Mouse (Mus musculus) C2C12 (cell line): ENCODE measurements around the gene Sh2d1a. TPM values are rescaled to one million over a fixed set of nuclear protein-coding genes. Genes with fewer than 3 reads are reported as not detected.

Experiments used
- H3K27me3 ChIP-seq: one replicate; pipeline ENCODE4 v1.6.1; 2011; ENCODE audit not compliant: control insufficient read depth, insufficient read depth, insufficient read length
- H3K36me3 ChIP-seq: one replicate; pipeline ENCODE4 v1.6.1; 2011; ENCODE audit not compliant: control insufficient read depth, insufficient read depth
- H3K4me3 ChIP-seq: one replicate; pipeline ENCODE4 v1.5.1; 2011; ENCODE audit warnings: mild to moderate bottlenecking, control low read depth; ENCODE audit not compliant: poor library complexity, insufficient read depth, severe bottlenecking
- H3K79me2 ChIP-seq: one replicate; pipeline ENCODE4 v1.6.1; 2011; ENCODE audit not compliant: control insufficient read depth, insufficient read depth
- H3K79me3 ChIP-seq: one replicate; pipeline ENCODE4 v1.6.1; 2011; ENCODE audit warnings: low read depth, control low read depth
- H3ac ChIP-seq: one replicate; pipeline ENCODE3; 2011; ENCODE audit warnings: low read depth; ENCODE audit not compliant: control insufficient read depth, insufficient read length
- CEBPB ChIP-seq: IDR thresholded peaks from one replicate; pipeline ENCODE4 v1.6.1; 2011; ENCODE audit warnings: low read depth, mild to moderate bottlenecking, control low read depth, moderate library complexity
- CTCF ChIP-seq: IDR thresholded peaks from one replicate; pipeline ENCODE4 v1.5.1; 2011; ENCODE audit not compliant: control insufficient read depth, insufficient read depth, insufficient read length
- FOSL1 ChIP-seq: IDR thresholded peaks from one replicate; pipeline ENCODE4 v1.8.0; 2011; ENCODE audit warnings: mild to moderate bottlenecking, low read length; ENCODE audit not compliant: poor library complexity, insufficient read depth, severe bottlenecking
- MAX ChIP-seq: IDR thresholded peaks from one replicate; pipeline ENCODE4 v1.6.1; 2011; ENCODE audit warnings: mild to moderate bottlenecking, control low read depth
- MYOD1 ChIP-seq: IDR thresholded peaks from one replicate; pipeline ENCODE4 v1.6.1; 2011; ENCODE audit warnings: low read depth; ENCODE audit not compliant: control insufficient read depth, insufficient read length
- MYOG ChIP-seq: IDR thresholded peaks from one replicate; pipeline ENCODE4 v1.6.1; 2011; ENCODE audit not compliant: control insufficient read depth, insufficient read length; ENCODE audit errors: extremely low read depth
- USF1 ChIP-seq: IDR thresholded peaks from one replicate; pipeline ENCODE4 v1.6.1; 2011; ENCODE audit warnings: low read depth, mild to moderate bottlenecking, control low read depth, moderate library complexity
- polyA plus RNA-seq: library from polyadenylated mRNA; unstranded; fragments of >200 nt; fragmentation: generic; extraction: Trizol; gene quantifications from one replicate; pipeline ENCODE4 v1.2.1, GENCODE M21; 2012; ENCODE audit warnings: missing spikeins

The Sh2d1a gene
- polyA plus RNA-seq, 1 experiment = not detected

DNA sequence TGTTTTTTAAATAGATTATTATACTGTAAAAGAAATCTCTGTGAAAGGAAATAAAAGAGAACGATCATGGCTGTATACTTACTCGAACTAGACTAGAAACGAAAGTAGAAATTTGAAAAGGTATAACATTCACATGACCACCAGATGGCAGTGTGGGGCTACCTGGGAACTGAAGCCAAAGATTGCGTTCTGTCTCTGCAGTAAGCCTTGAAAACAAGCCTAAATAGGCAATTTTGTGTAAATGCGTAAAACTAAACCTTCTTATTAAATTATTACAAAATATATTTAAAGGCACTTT, 38.5 kb downstream of the Sh2d1a start:
- no peaks in the 10 kb centered on the region for H3K36me3 ChIP-seq
- no peak overlapping the region for H3ac ChIP-seq
- TF ChIP-seq CTCF (no peak), CEBPB (no peak), MYOD1 (no peak), FOSL1 (no peak), MAX (no peak), USF1 (no peak), MYOG (no peak)
- no peaks in the 10 kb centered on the region for H3K27me3 ChIP-seq
- H3K79me3 ChIP-seq = no peaks in the 10 kb centered on the region
- H3K79me2 ChIP-seq = no peaks in the 10 kb centered on the region
- H3K4me3 ChIP-seq = peak overlapping the region; percentile 14

DNA sequence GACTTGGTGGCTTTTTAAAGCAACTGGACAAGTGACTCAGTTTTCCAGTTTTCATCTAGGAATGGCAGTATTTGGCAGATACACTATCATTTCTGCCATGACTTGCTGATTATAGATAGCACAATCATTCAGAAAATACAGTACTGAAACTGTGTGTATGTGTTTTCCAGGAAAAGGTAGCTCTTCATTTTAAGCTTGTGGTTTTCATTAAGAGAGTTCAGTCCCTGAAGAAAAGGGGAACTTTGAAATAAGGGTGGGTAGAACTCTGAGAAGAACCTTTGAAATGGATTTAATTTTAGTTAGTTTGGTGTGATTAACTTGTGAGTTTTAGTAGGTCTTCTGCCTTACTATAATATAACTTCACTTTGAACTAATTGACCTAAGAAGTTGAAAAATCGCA, 42.8 kb downstream of the Sh2d1a start:
- Histone ChIP-seq H3ac (no peak overlapping the region), H3K36me3 (no peaks in the 10 kb centered on the region), H3K4me3 (no peak overlapping the region), H3K27me3 (no peaks in the 10 kb centered on the region), H3K79me3 (no peaks in the 10 kb centered on the region), H3K79me2 (no peaks in the 10 kb centered on the region)
- TF ChIP-seq CEBPB (no peak), USF1 (no peak), MYOG (no peak), CTCF (no peak), FOSL1 (no peak), MYOD1 (no peak)

GRCm38 (mm10) chrX:42548513-42548912, 46.3 kb downstream of the Sh2d1a start:
- no peak overlapping the region for H3ac ChIP-seq
- TF ChIP-seq FOSL1 = no peak
- no peak for TF ChIP-seq CTCF

GRCm38 (mm10) chrX:42557284-42557683, 55.0 kb downstream of the Sh2d1a start:
- H3ac ChIP-seq = no peak overlapping the region
- H3K36me3 ChIP-seq = no peaks in the 10 kb centered on the region
- TF ChIP-seq MYOD1 = no peak
- no peak for TF ChIP-seq CEBPB
- no peak for TF ChIP-seq FOSL1
- TF ChIP-seq MAX = no peak
- TF ChIP-seq MYOG = no peak
- no peak for TF ChIP-seq CTCF
- TF ChIP-seq USF1 = no peak
- H3K79me2 ChIP-seq = no peaks in the 10 kb centered on the region
- no peaks in the 10 kb centered on the region for H3K27me3 ChIP-seq
- H3K4me3 ChIP-seq = no peak overlapping the region
- H3K79me3 ChIP-seq = no peaks in the 10 kb centered on the region

More at GRCm38 (mm10) chrX:42548513-42548912, 46.3 kb downstream of the Sh2d1a start:
- Histone ChIP-seq H3K27me3 (no peaks in the 10 kb centered on the region), H3K79me2 (no peaks in the 10 kb centered on the region), H3K79me3 (no peaks in the 10 kb centered on the region), H3K36me3 (no peaks in the 10 kb centered on the region), H3K4me3 (no peak overlapping the region)

DNA sequence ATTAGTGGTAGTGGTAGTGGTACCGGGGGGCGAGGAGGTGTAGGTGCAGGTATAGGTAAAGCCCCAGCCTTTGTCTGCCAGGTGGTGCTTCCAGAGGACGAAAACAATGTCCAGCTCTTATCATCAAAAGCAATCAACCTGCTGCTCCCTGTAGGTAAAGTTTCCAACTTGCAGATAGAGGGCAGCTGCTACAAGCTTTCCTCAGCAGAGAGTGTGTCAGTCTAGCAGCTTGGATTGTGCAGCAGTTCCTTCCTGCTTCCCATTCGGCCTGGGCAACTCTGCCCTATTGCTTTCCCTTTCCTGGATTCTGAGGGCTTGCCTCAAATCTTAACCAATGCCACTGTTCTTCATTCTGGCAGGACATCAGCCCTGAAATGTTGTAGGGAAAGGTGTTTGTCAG, 56.4 kb downstream of the Sh2d1a start:
- H3K79me3 ChIP-seq = no peaks in the 10 kb centered on the region
- no peaks in the 10 kb centered on the region for H3K79me2 ChIP-seq
- no peak overlapping the region for H3ac ChIP-seq
- no peak overlapping the region for H3K4me3 ChIP-seq
- H3K36me3 ChIP-seq = no peaks in the 10 kb centered on the region
- TF ChIP-seq FOSL1 (no peak), USF1 (no peak), MAX (no peak), MYOG (no peak), CTCF (no peak), MYOD1 (no peak), CEBPB (no peak)
- no peaks in the 10 kb centered on the region for H3K27me3 ChIP-seq

Other genes with a start within 250 kb of the Sh2d1a start
- not detected for gene Tex13c2, start 12.8 kb upstream of the Sh2d1a start, polyA plus RNA-seq